Mouse (Mus musculus) spleen, postnatal 14 days (tissue): ENCODE data around the gene Aifm2.

ENCODE experiments used
- DNase-seq, 2 experiments: peaks; one replicate each; pipeline ENCODE4 v3.0.0; 2021 to 2022; ENCODE audit warnings: low spot score in 2 of 2

Aifm2 gene

GRCm38 (mm10) chr10:61765558-61765957 is 50.5 kb downstream of the Aifm2 start:
- DNase-seq = no peak

- no peak for DNase-seq
Measured at GRCm38 (mm10) chr10:61766806-61767205, 51.7 kb downstream of the Aifm2 start.

DNA sequence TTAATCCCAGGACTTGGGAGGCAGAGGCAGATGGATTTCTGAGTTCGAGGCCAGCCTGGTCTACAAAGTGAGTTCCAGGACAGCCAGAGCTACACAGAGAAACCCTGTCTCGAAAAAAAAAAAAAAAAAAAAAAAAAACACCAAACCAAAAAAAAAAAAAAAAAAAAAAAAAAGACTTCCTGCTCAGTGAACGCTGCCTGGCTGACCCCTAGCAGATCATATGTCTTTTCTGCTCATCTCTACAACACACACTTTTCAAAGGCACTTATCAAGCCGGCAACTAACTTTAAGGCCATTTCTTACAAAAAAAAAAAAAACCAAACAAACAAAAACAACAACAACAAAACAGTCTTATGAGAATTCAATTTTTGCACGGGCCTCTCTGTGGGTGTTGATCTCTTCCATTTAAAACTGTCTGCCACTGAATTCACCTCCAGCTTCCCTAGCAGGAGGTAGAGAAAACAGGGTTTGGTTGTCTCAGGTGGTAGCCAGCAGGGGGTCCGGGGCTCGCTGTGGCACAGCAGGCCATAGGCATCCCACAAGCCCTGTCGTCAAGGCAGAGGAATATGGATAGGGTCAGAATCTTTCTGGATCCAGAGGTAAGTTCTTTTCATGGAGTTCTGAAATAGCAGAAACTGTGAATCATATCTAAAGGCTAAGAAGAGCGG is 66.5 kb downstream of the Aifm2 start:
- no peak for DNase-seq

DNA sequence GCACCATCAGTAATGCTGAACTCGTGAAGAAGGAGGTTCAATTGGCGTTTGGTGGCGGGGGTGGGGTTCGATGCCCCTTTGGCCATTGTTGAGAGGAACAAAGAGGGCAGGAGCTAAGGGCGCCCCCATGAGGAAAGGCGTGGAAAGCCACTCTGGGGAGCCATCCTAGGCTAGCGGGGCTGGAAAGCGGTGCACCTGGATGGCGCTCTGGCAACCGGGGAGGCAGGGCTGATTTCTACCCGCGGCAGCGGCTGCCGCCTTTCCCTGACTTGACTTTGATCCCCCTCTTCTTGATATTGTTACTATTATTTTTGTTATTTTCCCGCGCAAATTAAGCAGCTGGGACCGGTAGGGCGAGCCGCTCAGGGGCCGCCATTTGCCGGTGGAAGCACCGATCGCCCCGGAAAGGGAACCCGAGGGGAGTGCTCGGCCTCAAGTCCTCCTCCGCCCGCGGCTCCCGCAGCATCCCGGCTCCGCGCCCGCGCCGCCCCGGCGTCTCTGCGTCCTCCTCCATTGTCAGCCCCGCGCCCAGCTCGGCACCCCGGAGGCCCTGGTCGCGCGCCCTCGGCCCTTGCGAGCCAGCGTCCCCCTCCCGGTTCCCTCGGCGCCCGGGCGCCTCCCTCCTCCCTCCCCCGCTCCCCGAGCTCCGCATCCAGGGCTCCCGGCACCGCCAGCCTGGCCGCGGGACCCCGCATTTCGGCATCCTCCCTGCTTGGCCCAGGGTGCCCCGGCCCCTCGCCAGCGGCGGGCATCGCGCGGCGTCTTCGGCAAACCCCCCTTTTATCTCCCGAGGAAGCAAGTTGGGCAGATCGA is 67.9 kb downstream of the Aifm2 start:
- DNase-seq = no peak

GRCm38 (mm10) chr10:61783621-61784251 is 68.7 kb downstream of the Aifm2 start, which contains the start of gene H2afy2:
Gene H2afy2, minus strand, starts transcription at chr10:61784147.
- DNase-seq = no peak

- no peak for DNase-seq
Measured at GRCm38 (mm10) chr10:61784414-61784813, 69.4 kb downstream of the Aifm2 start.

GRCm38 (mm10) chr10:61787541-61788313 is 72.7 kb downstream of the Aifm2 start:
- DNase-seq = no peak

DNA sequence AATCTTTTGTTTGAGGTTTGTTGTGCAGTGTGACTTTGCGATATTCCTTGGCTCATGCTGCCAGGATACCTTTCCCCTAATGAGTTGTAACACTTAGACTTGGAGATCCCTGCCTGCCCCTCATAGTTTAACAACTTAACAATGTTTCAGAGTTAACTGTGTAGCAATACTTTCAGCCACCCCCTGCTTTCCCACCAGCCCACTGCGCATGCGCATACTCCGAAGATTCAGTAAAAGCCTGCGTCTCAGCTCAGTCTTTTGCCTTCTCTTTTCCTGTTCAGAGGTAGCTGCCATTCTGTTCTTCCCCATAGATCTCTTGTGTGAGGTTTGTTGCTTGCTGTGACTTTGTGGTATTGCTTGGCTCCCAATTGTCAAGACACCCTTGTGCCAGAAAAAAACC is 73.4 kb downstream of the Aifm2 start:
- DNase-seq = no peak
